Mouse (Mus musculus) embryo, embryonic 11 days (tissue): ENCODE results near the gene Ntn1.

Experiments used
- DNase-seq: peaks from one replicate; pipeline ENCODE4 v3.0.0-alpha.2; 2015

The Ntn1 gene

DNA sequence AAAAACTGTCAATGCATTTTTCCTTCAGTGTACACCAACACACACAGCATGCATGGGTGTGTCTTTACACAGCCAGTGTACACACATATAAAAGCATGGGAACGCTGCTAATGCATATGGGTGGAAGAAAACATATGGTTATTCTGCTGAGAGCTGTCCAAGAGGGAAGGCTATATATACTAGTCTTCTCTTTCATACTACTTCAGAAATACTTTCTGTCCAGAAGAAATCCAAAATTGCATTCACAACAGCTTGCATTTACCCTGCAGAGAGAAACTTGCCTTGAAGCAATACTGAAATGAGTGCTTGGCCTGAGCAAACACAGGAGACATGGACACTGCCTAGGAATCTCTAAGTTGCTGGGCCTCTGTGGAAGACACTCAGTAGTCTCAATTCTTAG is 18.8 kb downstream of the Ntn1 start:
- DNase-seq = no peak

DNA sequence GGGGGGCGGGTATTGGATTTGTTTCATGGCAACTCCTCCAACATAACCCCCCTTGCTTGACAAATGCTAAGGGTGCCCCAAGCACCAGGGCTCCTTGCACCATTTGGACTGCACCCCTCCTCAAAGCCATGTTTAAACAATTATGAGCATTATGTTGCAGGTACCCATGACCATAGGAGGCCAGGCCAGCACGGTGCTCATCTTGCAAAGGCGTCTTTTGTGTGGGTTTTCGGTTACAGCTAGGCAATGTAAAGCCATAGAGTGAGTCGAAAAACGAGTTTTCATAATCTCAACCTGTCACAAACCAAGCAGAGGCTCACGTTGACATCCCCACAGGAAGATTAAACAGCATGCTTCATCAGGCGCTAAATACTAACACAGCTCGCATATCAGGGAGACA is 19.3 kb downstream of the Ntn1 start:
- no peak for DNase-seq

DNA sequence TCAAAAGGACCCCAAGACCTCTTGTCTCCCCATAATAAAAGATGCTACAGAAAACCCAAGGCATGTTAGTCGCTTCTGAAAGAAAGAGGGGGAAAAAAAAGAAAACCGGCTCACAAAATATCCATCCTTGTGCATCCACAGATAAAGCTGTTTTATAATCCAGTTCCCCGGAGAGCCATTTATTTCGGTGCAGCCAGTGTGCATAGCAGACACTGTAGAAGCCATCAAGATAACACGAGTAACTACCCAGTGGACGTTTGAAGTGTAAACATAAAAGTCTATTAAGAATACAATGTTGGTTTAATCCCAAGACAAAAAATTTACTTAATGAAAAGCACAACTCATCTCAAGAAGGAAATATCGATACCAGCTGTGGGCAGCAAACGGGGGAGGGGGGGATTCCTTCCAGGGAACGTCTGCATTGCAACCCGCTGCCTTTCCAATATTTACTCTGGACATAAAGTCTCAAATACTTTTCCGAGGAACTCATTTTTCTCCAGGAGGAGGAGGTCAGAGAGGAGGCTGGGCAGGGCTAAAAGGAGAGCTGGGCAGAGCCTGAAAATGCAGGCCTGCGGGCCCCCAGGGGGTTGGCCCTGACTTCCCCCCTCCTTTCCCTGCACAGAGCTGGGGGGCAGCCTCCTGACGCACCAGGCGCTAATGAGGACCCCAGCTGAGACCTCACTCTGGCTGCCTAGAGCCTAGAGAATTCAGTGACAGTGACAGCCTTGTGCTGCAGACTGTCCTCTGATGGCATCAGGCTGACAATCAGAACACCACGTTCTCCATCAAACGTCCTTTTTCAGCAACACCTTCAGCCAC is 21.5 kb downstream of the Ntn1 start:
- peak; percentile 62 for DNase-seq

DNA sequence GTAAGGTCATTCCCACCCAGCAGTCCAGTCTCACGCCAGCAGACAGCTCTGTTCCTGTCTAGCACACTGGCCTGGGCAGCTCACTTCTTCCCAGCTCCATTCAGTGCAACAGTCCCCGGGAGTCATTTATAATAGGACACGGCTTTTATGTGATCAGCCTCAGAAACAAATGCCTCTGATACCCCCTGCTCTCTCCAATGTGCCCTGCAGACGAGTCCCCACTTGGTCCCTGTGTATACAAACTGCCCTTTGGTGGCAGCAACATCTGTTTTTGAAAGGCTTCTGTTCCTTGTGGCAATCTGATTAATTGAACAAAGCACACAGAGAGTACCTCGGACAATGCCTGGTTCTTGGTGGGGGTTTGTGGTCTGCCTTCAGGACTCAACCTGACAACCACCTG is 22.2 kb downstream of the Ntn1 start:
- DNase-seq = peak; percentile 55

DNA sequence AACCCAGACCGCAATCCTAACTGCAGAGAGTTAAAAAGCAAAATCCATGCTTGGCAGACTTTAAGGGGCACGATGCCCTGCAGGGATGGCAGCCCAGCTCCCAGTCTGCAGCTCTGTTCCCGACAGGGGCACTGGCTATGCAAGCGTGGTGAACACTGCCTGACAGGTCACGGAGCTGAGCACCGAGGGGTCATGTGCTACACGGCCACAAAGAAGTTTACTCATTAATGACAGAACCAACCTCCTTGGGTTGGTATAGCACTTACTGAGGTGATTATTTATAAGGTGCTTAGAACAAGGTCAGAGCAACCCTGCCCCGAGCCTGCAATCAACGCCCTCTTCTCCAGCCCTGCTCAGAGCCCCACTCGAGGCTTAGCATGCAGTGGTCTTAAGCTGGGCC is 27.5 kb downstream of the Ntn1 start:
- DNase-seq = no peak

DNA sequence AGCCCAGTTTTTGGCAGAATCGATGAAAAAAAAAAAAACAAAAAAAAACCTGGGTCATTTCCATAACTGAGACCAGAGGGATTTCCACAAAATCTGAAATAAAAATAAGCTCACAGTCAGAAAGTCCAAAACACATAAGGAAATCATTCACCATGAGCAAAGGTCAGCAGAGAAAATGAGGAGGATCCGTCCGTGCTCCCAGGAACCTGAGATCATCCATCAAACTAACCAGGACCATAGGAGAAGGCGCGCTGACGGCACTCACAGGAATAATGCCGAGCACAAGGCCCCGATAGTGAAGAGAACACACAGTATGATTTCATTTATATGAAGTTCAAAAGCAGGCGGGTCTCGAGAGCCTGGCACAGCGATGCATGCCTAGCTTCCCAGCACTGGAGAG is 29.0 kb downstream of the Ntn1 start:
- no peak for DNase-seq

DNA sequence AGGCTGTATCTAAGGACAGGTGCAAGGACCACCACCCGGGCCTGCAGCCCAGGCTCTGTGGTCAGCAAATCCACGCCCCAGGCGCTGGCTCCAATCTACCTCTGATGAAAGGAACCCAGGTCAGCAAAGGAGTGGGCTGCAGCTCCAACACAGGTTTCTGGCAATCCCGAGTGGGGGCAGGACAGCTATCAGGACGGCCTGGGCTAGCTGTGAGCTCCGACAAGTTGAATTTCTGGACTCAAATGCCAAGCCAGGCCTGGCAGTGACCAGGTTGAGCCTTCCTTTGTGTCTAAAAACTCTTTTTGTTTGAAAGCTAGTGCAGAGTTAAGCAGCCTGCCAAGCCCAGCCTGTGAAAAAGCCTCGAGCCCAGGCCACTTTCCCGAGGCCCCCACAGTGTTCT is 43.7 kb downstream of the Ntn1 start:
- DNase-seq = no peak

DNA sequence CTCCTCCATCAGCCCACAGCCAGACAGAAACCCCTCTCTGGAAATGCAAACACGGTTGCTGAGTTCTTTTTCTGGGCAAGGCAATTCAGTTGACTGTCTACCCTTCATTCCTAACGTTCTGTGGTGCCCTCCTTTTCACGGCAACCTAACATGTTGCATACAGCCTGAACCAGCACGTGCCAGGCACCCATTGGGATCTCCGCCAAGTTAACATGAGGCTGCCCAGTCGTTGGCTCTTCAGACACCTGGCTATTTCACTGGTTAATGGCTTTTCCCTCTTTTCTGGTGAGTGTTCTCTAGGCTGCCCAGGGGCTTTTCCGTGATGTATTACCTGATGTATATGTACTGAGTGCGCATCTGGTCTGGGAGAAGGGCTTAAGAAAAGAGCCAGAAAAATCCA is 45.1 kb downstream of the Ntn1 start:
- DNase-seq = no peak

DNA sequence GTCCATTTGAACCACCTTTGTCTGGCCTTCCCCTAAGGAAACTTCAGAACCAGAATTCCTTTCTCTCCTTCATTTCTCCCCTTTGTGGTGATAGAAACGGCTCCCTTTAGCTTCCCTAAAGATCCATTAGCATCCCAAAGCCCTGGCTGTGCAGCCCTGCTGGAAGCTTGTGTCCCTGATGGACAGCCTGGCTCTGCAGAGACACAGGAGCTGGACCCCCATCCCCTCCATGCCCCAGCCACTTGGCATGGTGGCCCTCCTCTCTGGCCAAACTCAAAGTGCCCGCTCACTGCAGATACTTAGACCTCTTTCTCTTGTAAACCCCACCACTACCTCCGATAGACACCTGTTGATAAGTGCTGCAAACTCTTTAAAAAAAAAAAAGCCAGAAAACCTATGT is 45.8 kb downstream of the Ntn1 start:
- DNase-seq = no peak

DNA sequence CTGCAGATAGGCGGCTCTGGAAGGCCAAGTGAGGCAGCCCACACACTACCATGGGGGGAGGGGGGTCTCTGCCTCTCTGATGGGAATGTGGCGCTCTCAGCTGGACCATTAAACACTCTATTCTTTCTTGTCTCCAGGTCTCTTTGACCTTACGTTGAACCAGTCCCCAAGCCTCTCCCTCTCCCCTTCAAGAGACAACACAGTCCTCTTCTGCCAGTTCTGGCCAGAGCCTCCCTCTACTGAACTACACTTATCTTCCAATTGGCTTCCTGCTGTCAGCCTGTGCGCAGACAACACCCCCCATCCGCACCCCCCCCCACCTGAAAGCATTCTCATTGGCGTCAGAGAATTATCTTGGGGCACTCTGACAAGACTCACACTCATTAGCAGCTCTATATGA is 48.4 kb downstream of the Ntn1 start:
- peak; percentile 17 for DNase-seq

DNA sequence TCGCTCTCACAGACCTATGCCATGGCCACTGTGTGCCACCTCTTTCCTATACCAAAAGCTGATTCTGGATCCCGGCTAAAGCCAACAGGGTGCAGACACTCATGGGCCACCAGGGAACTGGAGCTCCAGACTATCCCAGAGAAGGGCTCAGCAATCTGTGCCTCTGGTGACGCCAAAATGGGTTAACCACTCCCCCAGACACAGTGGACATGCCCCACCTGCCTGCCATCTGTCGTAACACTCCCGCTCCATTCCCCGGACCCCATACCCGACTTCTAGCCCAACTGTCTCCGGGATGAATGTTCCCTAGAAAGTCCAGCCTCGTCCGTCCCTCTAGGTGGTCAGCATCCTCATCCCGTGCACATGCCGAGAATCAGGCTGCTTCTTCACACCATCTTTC is 51.8 kb downstream of the Ntn1 start:
- DNase-seq = no peak

DNA sequence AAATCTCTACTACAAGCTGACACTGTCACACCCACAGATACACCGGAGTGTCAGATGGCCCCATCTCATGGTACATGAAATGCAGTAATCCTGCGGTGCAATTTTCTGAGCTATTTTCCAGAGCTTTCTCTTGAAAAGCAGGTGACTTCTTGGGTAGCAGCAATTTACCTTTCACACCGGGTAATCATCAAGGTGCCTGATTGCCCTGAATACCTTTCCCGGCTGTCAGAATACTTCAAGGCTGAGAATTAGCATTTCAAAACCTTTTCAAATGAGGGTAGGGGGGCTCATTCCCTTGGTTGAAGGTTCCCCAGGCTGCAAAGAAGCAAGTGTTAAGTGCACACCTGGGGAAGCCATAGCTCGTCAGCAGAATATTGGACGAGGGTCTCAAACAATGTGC is 52.5 kb downstream of the Ntn1 start:
- no peak for DNase-seq

DNA sequence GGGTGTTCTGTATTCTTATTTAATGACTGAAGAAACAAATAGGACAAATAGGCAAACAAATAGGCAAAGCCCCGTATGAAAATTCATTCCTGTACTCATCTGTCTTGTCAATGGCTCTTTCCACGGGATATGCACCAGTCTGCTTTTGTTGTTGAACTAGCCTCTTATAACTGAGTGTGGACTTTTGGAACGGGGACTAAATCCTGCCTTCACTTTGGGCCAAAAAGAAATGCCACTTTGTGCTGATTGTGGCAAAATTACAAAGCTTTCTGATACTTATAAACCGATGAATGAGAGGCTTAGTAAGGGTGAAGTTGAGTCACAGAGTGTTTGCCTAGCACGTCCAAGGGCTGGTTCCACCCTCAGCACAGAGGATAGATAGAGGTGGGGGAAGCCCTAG is 53.1 kb downstream of the Ntn1 start:
- no peak for DNase-seq

DNA sequence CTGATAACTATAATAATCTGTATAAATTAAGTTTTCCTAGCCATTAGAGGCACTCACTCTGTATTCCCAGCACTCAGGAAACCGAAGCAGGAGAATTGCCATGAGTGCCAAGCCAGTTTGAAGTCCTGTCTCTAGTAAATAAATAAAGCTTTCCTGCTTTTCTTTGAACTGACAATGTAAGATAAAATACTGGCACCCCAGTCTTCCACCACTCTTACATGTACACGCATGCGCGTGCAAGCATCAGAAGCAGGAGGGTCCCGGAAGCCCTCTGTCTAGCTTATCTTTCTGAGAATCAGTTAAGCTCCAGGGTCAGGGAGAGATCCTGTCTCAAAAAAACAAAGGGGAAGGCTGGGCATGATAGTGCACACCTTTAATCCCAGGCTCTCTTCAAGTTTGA is 54.5 kb downstream of the Ntn1 start:
- no peak for DNase-seq

DNA sequence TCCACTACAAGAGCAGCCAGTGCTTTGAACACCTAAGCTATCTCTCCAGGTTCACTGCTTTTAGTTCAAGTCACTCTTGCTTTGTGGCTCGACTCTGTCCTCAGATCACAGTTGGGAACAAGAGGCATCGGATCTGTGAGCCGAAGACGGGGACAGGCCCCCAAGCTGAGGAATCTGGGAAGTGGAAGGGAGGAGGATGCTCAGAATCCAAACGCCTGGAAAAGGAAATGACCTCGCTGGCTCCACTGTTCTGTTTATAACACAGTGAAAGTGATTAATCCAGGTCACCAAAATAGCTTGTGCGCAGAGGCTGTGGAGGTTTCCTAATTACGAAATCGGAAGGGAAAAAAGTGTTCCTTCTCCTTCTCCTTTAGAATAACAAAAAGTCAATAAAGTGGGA is 56.4 kb downstream of the Ntn1 start:
- no peak for DNase-seq

DNA sequence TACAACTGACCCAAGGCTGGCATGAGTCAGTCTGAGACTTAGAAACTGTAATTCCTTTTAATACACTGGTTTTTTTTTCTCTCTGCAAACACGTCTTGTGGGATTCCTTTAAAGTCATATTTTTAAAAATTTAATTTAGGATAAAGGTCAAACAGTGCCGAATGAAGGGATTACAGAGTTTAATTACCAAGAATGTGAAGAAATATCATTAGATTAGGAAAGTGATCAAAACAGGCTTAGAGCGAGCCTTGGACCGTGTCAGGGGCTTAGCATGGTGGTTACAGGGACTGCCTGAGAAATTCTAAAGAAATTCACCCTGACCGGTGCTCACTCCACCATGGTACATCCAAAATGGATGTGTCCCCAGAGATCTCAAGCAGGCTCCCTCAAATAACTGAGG is 57.9 kb downstream of the Ntn1 start:
- no peak for DNase-seq

DNA sequence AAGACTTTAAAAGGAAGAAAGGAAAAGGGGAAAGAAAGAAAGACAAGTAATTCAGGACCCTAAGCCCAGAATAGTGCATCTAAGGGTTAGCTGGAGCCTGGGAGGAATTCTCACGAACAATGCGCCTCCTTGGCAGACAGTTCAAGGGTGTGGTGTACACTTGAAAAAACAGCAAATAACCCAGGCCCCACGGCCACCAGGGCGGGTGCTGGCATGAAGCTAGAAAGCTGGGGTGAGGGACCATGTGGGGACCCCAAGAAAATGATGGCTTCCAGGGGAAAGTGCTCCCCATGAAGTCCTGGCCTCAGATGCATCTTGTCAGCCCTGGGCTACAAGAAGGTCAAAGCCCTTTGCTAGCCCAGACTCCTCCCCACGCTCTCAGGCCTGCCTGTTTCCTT is 58.6 kb downstream of the Ntn1 start:
- DNase-seq = no peak

DNA sequence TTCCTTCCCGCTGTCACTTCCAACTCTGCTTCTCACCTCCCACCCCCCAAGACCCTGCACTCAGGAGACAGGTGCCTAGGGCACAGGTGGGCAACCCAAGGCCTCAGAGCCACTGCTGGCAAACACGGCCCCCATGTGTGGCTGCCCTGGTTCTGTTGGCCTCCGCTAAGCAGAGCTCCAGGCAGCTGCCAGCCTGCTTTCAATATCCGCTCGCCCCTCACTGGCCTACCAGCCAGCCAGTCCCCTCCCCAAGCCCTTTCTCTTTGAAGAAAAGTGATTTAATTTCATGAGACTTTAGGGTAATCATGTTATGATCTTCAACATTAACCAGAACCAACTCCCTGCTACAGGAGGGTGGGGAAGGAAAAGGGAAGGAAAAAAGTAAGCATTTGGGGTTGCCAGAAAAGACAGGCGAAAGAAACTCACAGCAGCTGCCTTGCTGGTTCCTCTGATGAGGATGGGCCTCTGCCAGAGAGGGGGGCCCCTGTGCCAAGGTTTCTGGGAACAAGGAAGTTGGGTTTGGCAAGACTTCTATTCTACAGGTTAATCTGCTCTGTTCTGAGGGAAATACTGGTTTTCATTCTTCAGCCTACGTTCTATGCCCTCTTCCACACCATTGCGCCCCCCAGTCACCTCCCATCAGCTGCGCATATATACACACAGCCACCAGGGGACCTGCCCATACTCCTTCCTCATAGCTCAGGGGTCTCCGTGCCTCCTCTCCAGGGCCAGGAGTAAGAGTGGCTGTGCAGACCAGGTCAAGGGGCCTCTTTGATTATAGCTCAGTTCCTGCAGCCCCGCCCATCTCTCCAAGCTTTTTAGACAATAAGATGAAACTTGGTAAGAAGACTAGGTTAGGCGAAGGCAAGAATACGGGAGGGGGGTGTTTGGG is 59.3 kb downstream of the Ntn1 start:
- peak; percentile 31 for DNase-seq

DNA sequence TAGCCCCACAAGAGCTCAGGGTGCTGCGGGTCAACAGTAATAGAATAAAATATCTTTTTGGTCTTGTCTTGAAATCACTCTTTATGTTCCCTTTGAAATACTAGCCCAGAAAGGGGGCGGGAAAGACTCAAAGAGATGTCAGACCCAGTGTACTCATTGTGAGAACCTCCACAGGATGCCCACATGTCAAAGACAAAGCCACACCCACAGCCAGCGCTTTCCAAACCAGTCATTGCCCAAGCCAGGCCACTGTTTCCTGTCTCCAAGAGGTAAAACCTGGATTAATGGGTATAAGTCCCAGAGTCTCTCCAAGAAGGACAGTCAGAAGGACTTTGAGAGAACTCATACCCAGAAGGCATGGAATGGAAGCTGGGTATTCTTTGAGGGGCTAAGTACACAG is 60.3 kb downstream of the Ntn1 start:
- DNase-seq = no peak

DNA sequence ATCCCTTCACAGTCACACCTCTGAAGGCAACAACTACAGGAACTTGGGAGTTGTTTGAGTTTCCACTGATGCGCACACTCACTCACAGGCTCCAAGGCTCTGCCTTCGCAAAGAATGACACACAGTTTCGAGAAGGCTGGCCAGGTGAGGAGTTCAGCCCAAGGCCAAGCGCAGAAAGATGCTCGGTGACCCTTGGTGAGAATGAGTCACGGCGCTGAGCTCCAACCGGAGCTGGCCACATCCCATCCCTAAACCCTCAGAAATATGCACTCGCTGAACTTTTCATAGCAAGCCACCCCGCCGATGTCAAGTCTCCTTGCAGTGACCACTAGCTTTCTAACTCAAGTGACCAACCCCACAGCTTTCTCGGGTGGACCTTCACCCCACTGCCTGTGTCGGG is 60.8 kb downstream of the Ntn1 start:
- no peak for DNase-seq

DNA sequence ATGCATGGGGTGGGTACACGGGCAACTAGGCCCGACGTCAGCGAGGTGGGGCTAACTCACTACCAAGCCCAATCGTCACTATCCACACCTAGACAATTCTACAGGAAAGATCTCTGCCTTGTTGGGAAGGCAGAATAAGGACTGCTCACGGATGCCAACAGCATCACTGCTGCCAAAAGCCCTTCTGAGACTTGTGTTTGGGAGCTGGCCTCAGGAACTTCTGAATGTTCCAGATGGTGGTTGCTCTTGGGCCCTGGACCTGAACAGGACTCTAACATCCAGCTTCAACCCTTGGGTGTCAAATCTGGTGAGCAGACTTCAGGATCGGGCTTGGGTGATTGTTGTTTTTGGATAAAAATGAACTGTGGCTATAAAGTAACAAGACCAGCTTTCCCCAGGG is 61.3 kb downstream of the Ntn1 start:
- DNase-seq = no peak

DNA sequence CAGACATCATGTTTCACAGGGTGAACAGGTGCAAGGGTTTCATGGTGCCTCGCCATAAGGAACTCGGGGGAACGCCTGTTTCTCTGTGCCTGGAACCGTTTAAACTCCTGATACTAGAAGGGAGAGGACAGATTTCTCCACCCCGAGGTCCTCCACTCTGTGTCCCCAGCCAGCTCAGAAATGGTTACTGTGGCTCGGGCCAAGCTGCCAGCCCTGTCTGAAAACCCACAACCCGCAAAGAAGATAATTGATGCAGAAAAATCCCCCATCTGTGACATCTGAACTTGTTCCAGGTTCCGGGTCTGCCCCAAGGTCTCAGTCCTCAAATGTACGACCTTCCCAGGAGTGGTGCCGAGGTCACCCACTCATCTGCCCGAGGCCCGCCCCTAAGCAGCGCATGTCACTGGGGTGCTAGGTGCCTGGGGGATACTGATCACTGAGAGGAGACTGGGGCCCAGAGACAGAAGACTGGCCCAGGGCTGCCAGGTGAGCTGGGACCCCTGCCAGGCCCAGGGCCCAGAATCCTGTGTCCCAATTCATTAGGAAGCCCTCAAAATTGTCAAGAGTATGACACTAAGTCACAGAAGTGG is 68.9 kb downstream of the Ntn1 start:
- no peak for DNase-seq

DNA sequence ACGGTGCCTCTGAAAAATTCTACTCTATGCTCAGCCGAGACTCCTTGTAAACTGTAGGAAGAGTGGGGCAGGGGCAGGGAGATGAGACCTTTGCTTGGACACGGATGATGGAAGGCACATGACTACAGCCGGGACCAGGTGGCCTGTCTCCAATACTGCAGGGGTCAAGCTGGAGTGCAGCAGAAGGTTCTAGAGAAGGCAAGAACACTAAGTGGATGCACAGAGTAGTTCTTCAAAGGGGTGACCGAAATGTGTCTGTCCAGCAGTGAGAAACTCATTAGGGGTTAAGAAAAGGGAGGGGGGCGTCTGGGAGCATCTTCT is 69.5 kb downstream of the Ntn1 start:
- no peak for DNase-seq
